Mouse (Mus musculus) erythroblast, embryonic 14.5 days (primary cell): ENCODE results near the gene Soat1.

Experiments
- GATA1 ChIP-seq: IDR thresholded peaks from 2 replicates; pipeline ENCODE4 v1.6.1; 2012; ENCODE audit warnings: low read length, inconsistent platforms, mixed read lengths
- TAL1 ChIP-seq: IDR thresholded peaks from 3 replicates; pipeline ENCODE4 v1.6.1; 2012; ENCODE audit warnings: low read length, inconsistent platforms, mixed read lengths

- TF ChIP-seq GATA1, result no peak
- TF ChIP-seq TAL1, result no peak
Measured at GRCm38 (mm10) chr1:156521796-156522517, 47.8 kb upstream of the Soat1 start.
